Mouse (Mus musculus) small intestine, adult 2 months (tissue): ENCODE data around the gene Mrps11. TPM values are rescaled to one million over a fixed set of nuclear protein-coding genes. Genes with fewer than 3 reads are reported as not detected.

Source experiments
- H3K27ac ChIP-seq: fragments of 200-500 bp; 2 replicates; pipeline ENCODE4 v1.5.1; 2012; ENCODE audit warnings: low read depth, low read length, control low read depth, inconsistent platforms; ENCODE audit not compliant: insufficient read depth
- H3K27me3 ChIP-seq: fragments of 200-500 bp; 2 replicates; pipeline ENCODE4 v1.6.1; 2012; ENCODE audit warnings: mild to moderate bottlenecking, moderate library complexity, low read length, inconsistent platforms; ENCODE audit not compliant: control insufficient read depth, insufficient read depth
- H3K36me3 ChIP-seq: fragments of 200-500 bp; 2 replicates; pipeline ENCODE4 v1.6.1; 2012; ENCODE audit warnings: mild to moderate bottlenecking, low read length, control low read depth, inconsistent platforms; ENCODE audit not compliant: control insufficient read depth, insufficient read depth
- H3K4me1 ChIP-seq: fragments of 200-500 bp; 2 replicates; pipeline ENCODE4 v1.6.1; 2012; ENCODE audit warnings: low read length, inconsistent platforms, mixed read lengths; ENCODE audit not compliant: control insufficient read depth, insufficient read depth, insufficient read length
- H3K4me3 ChIP-seq: fragments of 200-500 bp; 2 replicates; pipeline ENCODE4 v1.5.1; 2012; ENCODE audit warnings: low read depth, mild to moderate bottlenecking, control low read depth, inconsistent platforms, low read length, moderate library complexity
- CTCF ChIP-seq: fragments of 200-500 bp; IDR thresholded peaks from 2 replicates; pipeline ENCODE4 v1.5.1; 2012; ENCODE audit warnings: low read depth, mild to moderate bottlenecking, control low read depth, inconsistent platforms, low read length, moderate library complexity, mixed read lengths; ENCODE audit not compliant: insufficient replicate concordance, insufficient read length; ENCODE audit errors: extremely low read depth
- POLR2A ChIP-seq: fragments of 200-500 bp; IDR thresholded peaks from 2 replicates; pipeline ENCODE4 v1.6.1; 2012; ENCODE audit warnings: low read depth, mild to moderate bottlenecking, control low read depth, inconsistent platforms, low read length, moderate library complexity
- WGBS: fragments of 180-500 bp; shearing (Covaris S2); methylation state at CpG from one replicate; pipeline ENCODE4 v1.1.7; 2018; 5-methylcytosine and 5-hydroxymethylcytosine counted together
- polyA plus RNA-seq: library from polyadenylated mRNA; depleted of rRNA; stranded (reverse); fragments of >200 nt; gene quantifications from 2 replicates; pipeline ENCODE4 v1.2.3, GENCODE M21; 2012

The Mrps11 gene
- polyA plus RNA-seq, 1 experiment = 32.8 TPM

GRCm38 (mm10) chr7:78753752-78754457 lies 29.0 kb upstream of the Mrps11 start:
- 68% methylated on average over 7 of the region's 7 CpGs for WGBS
- Histone ChIP-seq H3K4me3 (no peak overlapping the region), H3K27ac (no peak overlapping the region), H3K4me1 (no peaks in the 10 kb centered on the region), H3K36me3 (no peaks in the 10 kb centered on the region), H3K27me3 (no peaks in the 10 kb centered on the region)
- TF ChIP-seq CTCF (no peak), POLR2A (no peak)

GRCm38 (mm10) chr7:78754458-78755000 lies 28.4 kb upstream of the Mrps11 start:
- no peaks in the 10 kb centered on the region for H3K4me1 ChIP-seq
- 64% methylated on average over 8 of the region's 8 CpGs for WGBS
- no peak overlapping the region for H3K4me3 ChIP-seq
- no peak overlapping the region for H3K27ac ChIP-seq
- no peaks in the 10 kb centered on the region for H3K36me3 ChIP-seq
- H3K27me3 ChIP-seq = no peaks in the 10 kb centered on the region
- TF ChIP-seq POLR2A = no peak

GRCm38 (mm10) chr7:78763801-78764200 lies 19.1 kb upstream of the Mrps11 start:
- 82% methylated on average over 3 of the region's 3 CpGs for WGBS
- H3K36me3 ChIP-seq = no peaks in the 10 kb centered on the region
- H3K27me3 ChIP-seq = no peaks in the 10 kb centered on the region
- no peak overlapping the region for H3K27ac ChIP-seq
- H3K4me1 ChIP-seq = no peaks in the 10 kb centered on the region
- H3K4me3 ChIP-seq = no peak overlapping the region
- TF ChIP-seq CTCF = no peak
- TF ChIP-seq POLR2A = no peak

DNA sequence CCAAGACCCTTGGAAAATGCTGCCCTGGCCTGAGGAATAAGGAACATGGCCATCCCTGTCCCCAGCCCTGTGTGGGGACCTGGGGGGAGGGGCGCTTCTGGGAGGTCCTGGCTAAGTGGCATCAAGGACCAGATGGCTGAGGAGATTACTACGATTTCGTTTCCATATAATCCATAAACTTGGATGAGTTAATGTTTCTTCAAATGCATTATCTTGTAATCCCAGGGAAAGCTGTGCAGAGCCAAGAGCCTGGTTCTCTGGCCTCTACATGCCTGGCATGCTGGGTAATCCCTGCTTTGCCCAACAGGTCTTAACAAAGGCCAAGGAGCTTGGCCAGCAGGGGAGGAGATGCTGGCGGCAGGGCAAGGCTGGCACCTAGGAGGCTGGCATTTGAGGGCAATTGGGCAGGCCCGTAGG lies 17.7 kb upstream of the Mrps11 start:
- TF ChIP-seq POLR2A = no peak
- TF ChIP-seq CTCF = no peak
- no peaks in the 10 kb centered on the region for H3K27me3 ChIP-seq
- H3K4me1 ChIP-seq = no peaks in the 10 kb centered on the region
- H3K27ac ChIP-seq = no peak overlapping the region
- no peaks in the 10 kb centered on the region for H3K36me3 ChIP-seq
- no peak overlapping the region for H3K4me3 ChIP-seq
- 64% methylated on average over 5 of the region's 5 CpGs for WGBS

DNA sequence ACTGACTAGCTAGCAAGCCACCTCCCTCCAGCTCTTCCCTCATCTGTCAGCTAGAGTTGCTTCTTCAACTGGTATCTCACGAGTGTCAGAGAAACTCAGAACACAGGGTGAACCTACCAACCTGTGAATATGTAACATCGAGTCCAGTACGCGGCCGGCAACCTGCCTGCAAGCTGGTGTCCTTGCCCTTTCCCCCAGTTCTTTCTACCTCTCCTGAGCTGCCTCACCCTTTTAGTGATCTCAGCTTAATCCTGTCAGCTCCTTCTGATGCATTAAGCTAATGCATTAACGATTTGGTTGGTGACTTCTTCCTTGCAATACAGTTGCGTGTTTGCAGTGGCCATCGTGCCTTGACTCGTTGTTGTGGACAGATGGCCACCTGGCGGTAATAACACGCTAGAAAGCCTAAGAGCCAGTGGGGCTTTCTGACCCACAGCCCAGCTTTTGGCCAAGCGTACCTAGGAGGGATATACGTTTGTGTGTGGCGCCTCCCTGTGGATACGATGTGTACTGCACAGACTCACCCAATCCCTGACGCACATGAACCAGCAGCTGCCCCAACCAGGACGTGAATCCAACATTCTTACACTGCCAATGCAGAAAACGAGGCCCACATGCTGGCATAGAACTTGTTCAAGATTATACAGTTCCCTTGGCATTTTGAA lies 16.8 kb upstream of the Mrps11 start:
- Histone ChIP-seq H3K27ac (no peak overlapping the region), H3K36me3 (no peaks in the 10 kb centered on the region), H3K27me3 (no peaks in the 10 kb centered on the region), H3K4me3 (no peak overlapping the region), H3K4me1 (no peaks in the 10 kb centered on the region)
- 21% methylated on average over 18 of the region's 18 CpGs for WGBS
- no peak for TF ChIP-seq POLR2A
- peak; percentile 53; the same call in 1 of the 2 replicates for TF ChIP-seq CTCF

DNA sequence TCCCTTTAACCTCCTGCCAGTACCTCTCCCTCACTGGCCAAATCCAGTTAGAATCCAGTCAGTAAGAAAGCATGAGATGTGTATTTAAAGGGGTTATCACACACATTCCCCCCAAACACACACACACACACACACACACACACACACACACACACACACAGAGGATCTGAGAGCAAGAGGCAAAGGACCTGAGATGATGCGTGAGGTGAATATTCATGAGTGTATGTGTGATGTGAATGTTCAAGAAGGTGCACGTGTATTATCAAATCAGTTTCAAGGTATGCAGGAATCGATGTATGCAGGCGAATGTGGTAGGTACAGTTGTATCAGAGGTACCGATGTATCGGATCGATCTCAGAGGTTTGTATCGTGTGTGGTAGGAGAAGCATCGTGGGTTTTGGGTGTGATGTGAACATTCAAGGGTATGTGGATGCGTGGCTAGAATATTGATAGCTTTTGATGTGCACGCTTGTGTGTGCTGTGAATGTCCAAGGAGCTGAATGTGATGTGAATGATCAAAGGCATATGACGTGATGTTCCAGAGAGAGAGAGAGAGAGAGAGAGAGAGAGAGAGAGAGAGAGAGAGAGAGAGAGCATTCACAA lies 14.9 kb upstream of the Mrps11 start:
- Histone ChIP-seq H3K36me3 (no peaks in the 10 kb centered on the region), H3K4me1 (no peaks in the 10 kb centered on the region), H3K27ac (no peak overlapping the region), H3K4me3 (no peak overlapping the region), H3K27me3 (no peaks in the 10 kb centered on the region)
- WGBS = 86% methylated on average over 12 of the region's 12 CpGs
- TF ChIP-seq POLR2A = no peak
- TF ChIP-seq CTCF = no peak

- Histone ChIP-seq H3K4me1 (no peaks in the 10 kb centered on the region), H3K27me3 (no peaks in the 10 kb centered on the region), H3K36me3 (peaks cover 10% of the 10 kb centered on the region), H3K27ac (no peak overlapping the region), H3K4me3 (no peak overlapping the region)
- TF ChIP-seq POLR2A = no peak
- TF ChIP-seq CTCF = no peak
- WGBS = 32% methylated on average over 7 of the region's 7 CpGs
These were observed 13.8 kb upstream of the Mrps11 start for GRCm38 (mm10) chr7:78769075-78769652.
